Mouse (Mus musculus) G1E (cell line): ENCODE results near the gene Csnk1g1.

ENCODE experiments used
- CTCF ChIP-seq: IDR thresholded peaks from 2 replicates; pipeline ENCODE4 v1.5.1; 2012; ENCODE audit warnings: low read depth, low read length, inconsistent platforms, mixed read lengths
- GATA1 ChIP-seq: IDR thresholded peaks from 2 replicates; pipeline ENCODE4 v1.6.1; 2012; ENCODE audit warnings: borderline replicate concordance, low read length, inconsistent platforms, mixed read lengths

DNA sequence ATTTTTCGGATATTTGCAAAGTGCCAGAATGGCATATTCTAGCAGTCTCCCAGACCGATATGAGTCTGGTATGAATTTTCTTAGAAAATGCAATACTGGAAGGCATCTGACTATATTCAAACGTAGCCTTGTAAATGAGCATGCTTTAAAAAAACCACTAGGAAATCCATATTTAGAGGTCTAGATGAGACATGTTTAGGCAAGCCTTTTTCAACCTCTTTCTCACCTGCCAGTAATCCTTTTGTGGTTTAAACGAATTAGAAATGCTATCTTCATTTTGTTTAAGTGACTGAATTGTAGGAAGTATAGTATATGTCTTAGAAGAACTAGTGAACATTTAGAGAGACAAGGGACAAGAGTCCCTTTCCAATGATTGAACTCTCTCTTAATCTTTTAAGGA lies 1.1 kb downstream of the Csnk1g1 start:
- TF ChIP-seq CTCF (no peak), GATA1 (no peak)
